Mouse (Mus musculus): ENCODE results near the gene Psma6. TPM values are rescaled to one million over a fixed set of nuclear protein-coding genes. Genes with fewer than 3 reads are reported as not detected.

Psma6 gene
- polyA plus RNA-seq, 1 experiment from 2014 or later: 465 TPM

GRCm38 (mm10) chr12:55460900-55461299 lies 76.9 kb downstream of the Psma6 start:
- WGBS: 73% methylated on average over 4 of the region's 4 CpGs
- H3K36me3 ChIP-seq: no peaks in the 10 kb centered on the region
- H3K4me3 ChIP-seq (replicated peaks): no peak overlapping the region
- no peak overlapping the region for H3K4me2 ChIP-seq (replicated peaks)
- H3K9ac ChIP-seq (replicated peaks): no peak overlapping the region
- H3K9me3 ChIP-seq: no peaks in the 10 kb centered on the region
- no peaks in the 10 kb centered on the region for H3K27me3 ChIP-seq
- no peak for ATAC-seq
- peaks cover 27% of the 10 kb centered on the region for H3K4me1 ChIP-seq (replicated peaks)
- no peak overlapping the region for H3K27ac ChIP-seq

GRCm38 (mm10) chr12:55461767-55462166 lies 77.7 kb downstream of the Psma6 start:
- no peaks in the 10 kb centered on the region for H3K27me3 ChIP-seq
- no peaks in the 10 kb centered on the region for H3K9me3 ChIP-seq
- H3K4me1 ChIP-seq (replicated peaks): peaks cover 36% of the 10 kb centered on the region
- H3K36me3 ChIP-seq: no peaks in the 10 kb centered on the region
- H3K27ac ChIP-seq: no peak overlapping the region
- no peak for ATAC-seq
- H3K4me2 ChIP-seq (replicated peaks): no peak overlapping the region
- H3K4me3 ChIP-seq (replicated peaks): no peak overlapping the region
- H3K9ac ChIP-seq (replicated peaks): no peak overlapping the region
- 87% methylated on average over 6 of the region's 6 CpGs for WGBS

GRCm38 (mm10) chr12:55462456-55462855 lies 78.4 kb downstream of the Psma6 start:
- H3K9ac ChIP-seq (replicated peaks): no peak overlapping the region
- H3K27ac ChIP-seq: no peak overlapping the region
- H3K27me3 ChIP-seq: 0 out of 2 replicates have a peak, but pooled peaks cover 4% of the 10 kb centered on the region
- 80% methylated on average over 6 of the region's 6 CpGs for WGBS
- H3K9me3 ChIP-seq: no peaks in the 10 kb centered on the region
- H3K4me3 ChIP-seq (replicated peaks): no peak overlapping the region
- peaks cover 43% of the 10 kb centered on the region for H3K4me1 ChIP-seq (replicated peaks)
- no peak overlapping the region for H3K4me2 ChIP-seq (replicated peaks)
- ATAC-seq: no peak
- H3K36me3 ChIP-seq: no peaks in the 10 kb centered on the region

- H3K27ac ChIP-seq: no peak overlapping the region
- H3K9ac ChIP-seq (replicated peaks): no peak overlapping the region
- no peak overlapping the region for H3K4me2 ChIP-seq (replicated peaks)
- ATAC-seq: no peak
- WGBS: 78% methylated on average over 5 of the region's 5 CpGs
- no peaks in the 10 kb centered on the region for H3K36me3 ChIP-seq
- 0 out of 2 replicates have a peak, but pooled peaks cover 4% of the 10 kb centered on the region for H3K27me3 ChIP-seq
- peaks cover 48% of the 10 kb centered on the region for H3K4me1 ChIP-seq (replicated peaks)
- no peak overlapping the region for H3K4me3 ChIP-seq (replicated peaks)
- H3K9me3 ChIP-seq: no peaks in the 10 kb centered on the region
Observed at GRCm38 (mm10) chr12:55463087-55463486, 79.1 kb downstream of the Psma6 start.

GRCm38 (mm10) chr12:55463992-55464845 lies 80.2 kb downstream of the Psma6 start:
- Histone ChIP-seq H3K9me3 (no peaks in the 10 kb centered on the region), H3K36me3 (no peaks in the 10 kb centered on the region), H3K27me3 (0 out of 2 replicates have a peak, but pooled peaks cover 4% of the 10 kb centered on the region), H3K4me3 (replicated peaks) (no peak overlapping the region), H3K4me2 (replicated peaks) (peak overlapping the region; percentile 34), H3K9ac (replicated peaks) (no peak overlapping the region; the same call in 1 of the 2 replicates), H3K4me1 (replicated peaks) (peaks cover 49% of the 10 kb centered on the region), H3K27ac (peak overlapping the region; percentile 61)
- 13% methylated on average over 16 of the region's 16 CpGs for WGBS
- peak; percentile 81 for ATAC-seq

- Histone ChIP-seq H3K4me2 (replicated peaks) (no peak overlapping the region; the same call in 1 of the 2 replicates), H3K9me3 (no peaks in the 10 kb centered on the region), H3K36me3 (no peaks in the 10 kb centered on the region), H3K27me3 (0 out of 2 replicates have a peak, but pooled peaks cover 4% of the 10 kb centered on the region), H3K4me1 (replicated peaks) (peaks cover 49% of the 10 kb centered on the region), H3K9ac (replicated peaks) (no peak overlapping the region), H3K27ac (no peak overlapping the region), H3K4me3 (replicated peaks) (no peak overlapping the region)
- WGBS: 47% methylated on average over 14 of the region's 14 CpGs
- ATAC-seq: peak; percentile 46; the same call in 1 of the 2 replicates
Observed at GRCm38 (mm10) chr12:55464846-55465361, 80.9 kb downstream of the Psma6 start.

- H3K4me2 ChIP-seq (replicated peaks): no peak overlapping the region
- no peak overlapping the region for H3K27ac ChIP-seq
- H3K4me1 ChIP-seq (replicated peaks): peaks cover 49% of the 10 kb centered on the region
- no peaks in the 10 kb centered on the region for H3K9me3 ChIP-seq
- no peak for ATAC-seq
- 74% methylated on average over 17 of the region's 17 CpGs for WGBS
- no peak overlapping the region for H3K4me3 ChIP-seq (replicated peaks)
- no peaks in the 10 kb centered on the region for H3K36me3 ChIP-seq
- H3K27me3 ChIP-seq: 0 out of 2 replicates have a peak, but pooled peaks cover 7% of the 10 kb centered on the region
- no peak overlapping the region for H3K9ac ChIP-seq (replicated peaks)
Observed at GRCm38 (mm10) chr12:55465401-55465983, 81.5 kb downstream of the Psma6 start.

GRCm38 (mm10) chr12:55466088-55466701 lies 82.2 kb downstream of the Psma6 start:
- no peak overlapping the region for H3K4me2 ChIP-seq (replicated peaks)
- H3K27ac ChIP-seq: no peak overlapping the region
- H3K36me3 ChIP-seq: no peaks in the 10 kb centered on the region
- no peak for ATAC-seq
- no peaks in the 10 kb centered on the region for H3K9me3 ChIP-seq
- 44% methylated on average over 7 of the region's 7 CpGs for WGBS
- H3K4me3 ChIP-seq (replicated peaks): no peak overlapping the region
- H3K9ac ChIP-seq (replicated peaks): no peak overlapping the region
- H3K4me1 ChIP-seq (replicated peaks): peaks cover 49% of the 10 kb centered on the region
- H3K27me3 ChIP-seq: 0 out of 2 replicates have a peak, but pooled peaks cover 7% of the 10 kb centered on the region

- no peak overlapping the region for H3K27ac ChIP-seq
- H3K36me3 ChIP-seq: no peaks in the 10 kb centered on the region
- 0 out of 2 replicates have a peak, but pooled peaks cover 7% of the 10 kb centered on the region for H3K27me3 ChIP-seq
- no peak overlapping the region for H3K4me3 ChIP-seq (replicated peaks)
- no peak overlapping the region for H3K4me2 ChIP-seq (replicated peaks)
- ATAC-seq: no peak
- H3K9me3 ChIP-seq: no peaks in the 10 kb centered on the region
- H3K4me1 ChIP-seq (replicated peaks): peaks cover 49% of the 10 kb centered on the region
- no peak overlapping the region for H3K9ac ChIP-seq (replicated peaks)
- 77% methylated on average over 5 of the region's 5 CpGs for WGBS
Observed at GRCm38 (mm10) chr12:55466816-55467215, 82.8 kb downstream of the Psma6 start.

- H3K4me1 ChIP-seq (replicated peaks): peaks cover 49% of the 10 kb centered on the region
- H3K36me3 ChIP-seq: no peaks in the 10 kb centered on the region
- H3K4me3 ChIP-seq (replicated peaks): no peak overlapping the region
- H3K27me3 ChIP-seq: 0 out of 2 replicates have a peak, but pooled peaks cover 7% of the 10 kb centered on the region
- WGBS: 46% methylated on average over 10 of the region's 10 CpGs
- H3K4me2 ChIP-seq (replicated peaks): no peak overlapping the region; the same call in 1 of the 2 replicates
- no peak for ATAC-seq
- H3K9ac ChIP-seq (replicated peaks): no peak overlapping the region
- H3K9me3 ChIP-seq: no peaks in the 10 kb centered on the region
- no peak overlapping the region for H3K27ac ChIP-seq
Observed at GRCm38 (mm10) chr12:55467331-55468180, 83.5 kb downstream of the Psma6 start.

All from midbrain, embryonic 13.5 days (tissue).